Mouse (Mus musculus) bone marrow macrophage, adult 2 months (primary cell): ENCODE data around the gene Map3k11. TPM values are rescaled to one million over a fixed set of nuclear protein-coding genes. Genes with fewer than 3 reads are reported as not detected.

Experiments
- H3K27ac ChIP-seq: 2 replicates; pipeline ENCODE4 v1.5.1; 2012; ENCODE audit warnings: low read depth, low read length; ENCODE audit not compliant: insufficient read depth
- H3K4me1 ChIP-seq: 2 replicates; pipeline ENCODE4 v1.6.1; 2012; ENCODE audit warnings: low read length; ENCODE audit not compliant: control insufficient read depth, insufficient read depth
- H3K4me3 ChIP-seq: 2 replicates; pipeline ENCODE4 v1.5.1; 2012; ENCODE audit warnings: mild to moderate bottlenecking, low read length, moderate library complexity; ENCODE audit not compliant: insufficient read depth
- CTCF ChIP-seq: IDR thresholded peaks from 2 replicates; pipeline ENCODE4 v1.5.1; 2012; ENCODE audit warnings: low read depth, mild to moderate bottlenecking, low read length, moderate library complexity
- POLR2A ChIP-seq: IDR thresholded peaks from 2 replicates; pipeline ENCODE4 v1.6.1; 2012; ENCODE audit warnings: mild to moderate bottlenecking, low read depth, low read length, borderline replicate concordance
- polyA plus RNA-seq: library from polyadenylated mRNA; stranded (reverse); fragments of >200 nt; gene quantifications from 2 replicates; pipeline ENCODE4 v1.2.4, GENCODE M21; 2012; ENCODE audit not compliant: missing spikeins, insufficient read depth, insufficient read length

The Map3k11 gene
- polyA plus RNA-seq, 1 experiment = 99.1 TPM

GRCm38 (mm10) chr19:5721233-5721632 is 32.7 kb downstream of the Map3k11 start:
- peaks cover 16% of the 10 kb centered on the region for H3K4me1 ChIP-seq
- no peak overlapping the region for H3K4me3 ChIP-seq
- TF ChIP-seq POLR2A = no peak
- TF ChIP-seq CTCF = no peak
- no peak overlapping the region for H3K27ac ChIP-seq

GRCm38 (mm10) chr19:5722848-5723425 is 34.4 kb downstream of the Map3k11 start:
- Histone ChIP-seq H3K27ac (peak overlapping the region; percentile 85), H3K4me3 (peak overlapping the region; percentile 58), H3K4me1 (peaks cover 23% of the 10 kb centered on the region)
- TF ChIP-seq POLR2A (no peak), CTCF (no peak)

- Histone ChIP-seq H3K4me1 (peaks cover 23% of the 10 kb centered on the region), H3K4me3 (peak overlapping the region; percentile 58), H3K27ac (peak overlapping the region; percentile 85)
- TF ChIP-seq POLR2A (no peak), CTCF (no peak)
These were observed 35.5 kb downstream of the Map3k11 start for GRCm38 (mm10) chr19:5723934-5724548.

GRCm38 (mm10) chr19:5724549-5724941 is 36.0 kb downstream of the Map3k11 start:
- Histone ChIP-seq H3K4me1 (peaks cover 23% of the 10 kb centered on the region), H3K4me3 (peak overlapping the region; percentile 86), H3K27ac (peak overlapping the region; percentile 97)
- TF ChIP-seq CTCF (no peak), POLR2A (0 out of 2 replicates have a peak, but pooled peaks have one; percentile 27)

- Histone ChIP-seq H3K4me3 (peak overlapping the region; percentile 86), H3K27ac (peak overlapping the region; percentile 97), H3K4me1 (peaks cover 27% of the 10 kb centered on the region)
- TF ChIP-seq CTCF = no peak
- no peak for TF ChIP-seq POLR2A
These were observed 36.6 kb downstream of the Map3k11 start for GRCm38 (mm10) chr19:5725029-5725707.

- peaks cover 27% of the 10 kb centered on the region for H3K4me1 ChIP-seq
- H3K4me3 ChIP-seq = peak within 1 kb of the TSS; percentile 86
- TF ChIP-seq CTCF (no peak; the same call in 1 of the 2 replicates), POLR2A (no peak)
- H3K27ac ChIP-seq = peak within 1 kb of the TSS; percentile 97
These were observed 37.4 kb downstream of the Map3k11 start, which contains the start of gene Ehbp1l1 for GRCm38 (mm10) chr19:5725767-5726515. Gene Ehbp1l1, minus strand, starts transcription at chr19:5726317.

- no peak for TF ChIP-seq CTCF
- TF ChIP-seq POLR2A = no peak
- Histone ChIP-seq H3K4me3 (peak overlapping the region; percentile 86), H3K4me1 (peaks cover 30% of the 10 kb centered on the region), H3K27ac (peak overlapping the region; percentile 87)
These were observed 38.5 kb downstream of the Map3k11 start for GRCm38 (mm10) chr19:5726961-5727578.

- Histone ChIP-seq H3K27ac (peak overlapping the region; percentile 87), H3K4me1 (peaks cover 24% of the 10 kb centered on the region), H3K4me3 (peak overlapping the region; percentile 96)
- TF ChIP-seq POLR2A = no peak
- peak; percentile 79 for TF ChIP-seq CTCF
These were observed 39.2 kb downstream of the Map3k11 start for GRCm38 (mm10) chr19:5727701-5728100.
